Mouse (Mus musculus): Measurements from ENCODE around the gene Fcgrt. TPM values are rescaled to one million over a fixed set of nuclear protein-coding genes. Genes with fewer than 3 reads are reported as not detected.
"Not testable (repeated sequence)": the region's sequence is repeated elsewhere in the genome, so short reads cannot be mapped to it uniquely, and the experiment has no call there.

Gene Fcgrt
- total RNA-seq (2021): 10 to 100 TPM; 19.6 to 20.1 TPM
- long read RNA-seq, experiment 1, transcript Fcgrt-201 (7 exons, 1,770 nt): major isoform, 21 of 29 reads
- long read RNA-seq, experiment 1, partial matches to known transcripts: 2 of 29 reads
- long read RNA-seq, experiment 1, other reads (novel, unspliced or antisense): 3 of 29 reads
- long read RNA-seq, experiment 2, transcript Fcgrt-201 (7 exons, 1,770 nt): major isoform, 29 of 33 reads
- long read RNA-seq, experiment 2, partial matches to known transcripts: 0 of 33 reads
- long read RNA-seq, experiment 2, other reads (novel, unspliced or antisense): 2 of 33 reads

- DNase-seq (ENCODE audit: low spot score in 2 of 2): peak in 1 of 2 experiments; percentile 35
Observed at GRCm38 (mm10) chr7:45103652-45104180, at the start of gene Fcgrt. Gene Fcgrt, minus strand, starts transcription at chr7:45103851.

DNA sequence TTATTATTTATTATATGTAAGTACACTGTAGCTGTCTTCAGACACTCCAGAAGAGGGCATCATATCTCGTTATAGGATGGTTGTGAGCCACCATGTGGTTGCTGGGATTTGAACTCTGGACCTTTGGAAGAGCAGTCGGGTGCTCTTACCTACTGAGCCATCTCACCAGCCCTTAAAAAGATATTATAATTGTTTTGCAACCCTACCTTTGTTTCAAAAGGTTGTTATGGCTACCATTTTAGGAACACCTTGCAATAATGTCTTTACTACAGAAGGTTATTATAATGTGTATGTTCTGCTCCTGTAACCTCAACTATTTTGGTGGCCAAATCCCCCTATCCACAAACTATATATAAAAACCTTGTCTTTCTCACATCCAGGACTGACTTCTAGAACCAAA is 49.4 kb upstream of the Fcgrt start:
- DNase-seq (ENCODE audit: low spot score in 2 of 2): not testable (repeated sequence)

DNA sequence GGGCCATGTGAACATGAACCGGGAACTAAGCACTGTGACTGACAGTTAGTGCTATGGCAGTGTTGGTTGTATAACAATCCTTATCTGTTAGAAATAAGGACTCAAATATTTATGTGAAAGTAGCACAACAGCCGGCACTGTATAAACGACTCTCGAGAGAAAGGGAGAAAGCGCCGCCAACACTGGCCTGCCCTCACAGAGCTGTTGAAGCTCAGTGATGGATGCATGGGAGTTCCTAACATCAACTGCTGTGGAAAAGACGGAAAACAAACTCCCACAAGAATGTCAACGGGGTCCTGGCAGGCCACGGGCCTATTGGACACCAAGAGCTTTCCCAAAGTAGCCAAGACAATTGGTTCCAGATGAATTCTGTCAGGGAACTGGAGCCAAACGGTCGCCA is 47.7 kb upstream of the Fcgrt start:
- DNase-seq (ENCODE audit: low spot score in 2 of 2): no peak

DNA sequence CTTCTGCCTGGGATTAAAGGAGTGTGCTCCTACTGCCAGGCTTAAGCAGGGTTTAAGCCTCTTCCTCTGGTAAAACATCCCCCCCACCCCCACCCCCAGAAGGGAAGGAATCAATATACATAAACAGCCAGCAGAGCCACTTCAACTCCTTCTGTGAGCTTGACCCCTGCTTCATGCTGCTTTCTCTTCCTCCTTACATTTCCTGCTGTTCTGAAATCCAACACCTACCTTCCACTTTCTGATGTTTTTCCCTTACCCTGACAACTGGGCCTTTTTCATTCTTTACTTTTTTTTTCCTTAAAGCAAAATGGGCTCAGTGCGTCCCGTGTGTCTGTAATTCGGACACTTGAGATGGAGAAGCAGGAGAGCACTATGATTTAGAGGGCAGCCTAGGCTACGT is 46.7 kb upstream of the Fcgrt start:
- DNase-seq (ENCODE audit: low spot score in 2 of 2): no peak

- DNase-seq (ENCODE audit: low spot score in 2 of 2): no peak
Observed at GRCm38 (mm10) chr7:45149545-45149944, 45.9 kb upstream of the Fcgrt start.

DNA sequence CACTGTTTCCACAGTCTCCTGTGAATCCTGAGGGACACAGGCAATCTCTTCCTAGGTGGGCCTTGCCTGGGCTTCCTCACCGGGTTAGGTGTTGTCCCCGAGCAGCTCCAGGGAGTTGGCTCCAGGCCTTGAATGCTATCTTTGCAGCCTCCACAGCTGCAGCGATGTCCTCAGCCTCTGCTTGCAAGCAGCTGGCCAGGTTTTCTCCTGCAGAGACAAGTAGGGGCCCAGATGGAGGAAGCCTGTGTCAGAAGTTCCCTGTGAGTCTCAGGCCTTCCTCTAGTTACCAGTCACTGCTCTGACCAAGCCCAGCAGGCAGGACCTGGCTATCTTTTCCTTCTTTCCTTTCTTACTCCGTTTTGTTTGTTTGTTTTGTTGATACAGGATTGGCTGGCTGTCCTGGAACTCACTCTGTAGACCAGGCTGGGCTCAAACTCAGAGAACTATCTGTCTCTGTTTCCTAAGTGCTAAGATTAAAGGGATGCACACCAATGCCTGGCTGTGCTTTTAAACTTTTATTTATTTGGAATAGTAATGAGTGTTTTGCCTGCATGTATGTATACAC is 45.0 kb upstream of the Fcgrt start:
- no peak for DNase-seq (ENCODE audit: low spot score in 2 of 2)

DNA sequence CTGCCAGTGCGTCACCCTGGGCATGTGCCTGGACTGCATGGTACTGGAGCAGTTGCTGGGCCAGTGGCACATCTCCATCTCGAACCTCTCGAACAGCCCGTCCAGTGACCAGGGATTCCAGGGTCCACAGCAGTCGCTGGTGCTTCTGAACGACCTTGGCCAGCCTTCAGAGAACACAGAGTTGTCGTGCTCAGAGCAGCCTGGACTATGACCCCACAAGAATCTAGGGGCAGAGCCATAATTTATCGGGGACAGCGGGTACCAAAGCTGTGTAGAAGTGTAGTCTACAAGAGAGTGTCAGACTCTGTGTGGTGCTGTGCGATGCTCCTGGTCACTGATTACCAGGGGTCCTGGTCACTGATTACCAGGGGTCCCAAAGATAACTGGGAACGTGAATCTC is 44.2 kb upstream of the Fcgrt start:
- DNase-seq (ENCODE audit: low spot score in 2 of 2): no peak

DNA sequence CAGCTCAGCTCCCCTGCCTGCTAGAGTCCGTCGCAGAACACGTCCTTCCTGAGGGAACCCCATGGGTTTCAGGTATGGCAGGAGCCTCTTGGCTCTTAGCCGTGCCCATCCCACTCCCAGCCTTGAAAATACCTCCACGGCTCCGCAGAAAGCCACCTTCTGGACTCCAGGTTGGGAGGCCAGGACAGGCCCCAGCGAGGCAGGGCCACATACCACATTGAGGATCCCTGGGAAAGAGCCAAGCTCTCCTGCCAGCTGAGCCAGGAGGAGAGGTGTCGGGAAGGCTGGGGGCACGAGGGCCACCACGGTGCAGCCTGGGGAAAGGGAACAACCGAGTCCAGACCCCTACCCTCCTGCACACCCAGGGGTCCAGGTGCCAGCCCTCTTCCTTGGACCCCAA is 43.6 kb upstream of the Fcgrt start:
- DNase-seq (ENCODE audit: low spot score in 2 of 2): no peak

- DNase-seq (ENCODE audit: low spot score in 2 of 2): no peak
Observed at GRCm38 (mm10) chr7:45145460-45145859, 41.8 kb upstream of the Fcgrt start.

DNA sequence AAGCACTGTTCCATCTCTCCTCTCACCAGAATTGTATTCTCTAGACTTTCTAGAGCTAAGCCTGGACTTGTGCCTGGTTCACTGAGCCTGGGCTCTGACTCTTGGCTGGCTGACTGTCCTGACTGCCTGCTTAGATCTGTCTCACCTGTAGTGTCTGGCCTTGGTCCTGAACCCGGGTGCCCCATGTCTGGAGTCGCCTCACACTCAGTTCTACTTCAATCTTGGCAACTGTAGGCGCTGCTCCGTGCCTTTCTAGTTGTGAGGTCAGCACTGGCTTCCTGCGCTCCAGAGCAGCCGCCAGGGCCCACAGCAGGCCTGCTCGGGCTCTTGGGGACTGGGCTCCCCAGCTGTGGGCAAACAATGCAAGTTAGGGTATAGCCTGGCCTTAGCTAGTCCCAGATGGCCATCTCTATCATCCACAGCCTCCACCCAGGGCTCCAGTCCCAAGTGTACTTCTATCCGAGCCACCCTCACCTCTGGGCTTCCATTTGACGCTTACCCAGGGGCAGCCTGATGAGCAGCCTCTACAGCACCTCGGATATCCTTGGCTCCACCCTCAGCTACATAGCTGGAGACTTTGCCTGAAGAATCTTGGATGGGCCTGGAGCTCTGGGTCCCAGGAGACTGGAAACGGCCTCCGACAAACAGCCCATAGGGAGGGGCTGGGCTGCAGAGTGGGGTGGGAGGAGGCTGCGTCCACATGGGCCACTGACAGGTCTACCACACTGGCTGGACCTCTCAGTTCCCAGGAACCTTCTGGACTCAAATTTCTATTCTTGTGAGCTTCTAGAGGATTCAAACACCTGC is 40.9 kb upstream of the Fcgrt start:
- DNase-seq (ENCODE audit: low spot score in 2 of 2): no peak

- no peak for DNase-seq (ENCODE audit: low spot score in 2 of 2)
Observed at GRCm38 (mm10) chr7:45141914-45142313, 38.3 kb upstream of the Fcgrt start.

DNA sequence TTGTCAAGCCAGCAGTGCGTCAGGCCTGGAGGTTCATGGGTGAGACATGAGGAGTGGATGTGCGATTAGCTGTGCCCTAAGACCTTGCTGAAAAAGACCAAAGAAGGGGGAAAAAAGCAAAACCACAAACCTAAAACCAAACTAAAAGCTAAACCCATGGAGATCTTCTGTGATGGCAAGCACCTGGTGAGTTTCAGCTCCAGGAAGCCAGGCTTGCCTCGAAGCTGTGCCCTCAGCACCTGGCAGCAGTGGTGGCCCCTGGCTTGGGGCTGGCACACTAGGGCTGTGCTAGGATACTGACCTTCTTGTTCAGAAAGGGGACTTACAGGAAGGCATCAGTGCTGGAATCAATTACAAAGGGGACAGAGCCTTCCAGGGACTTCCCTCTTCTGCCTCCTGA is 37.7 kb upstream of the Fcgrt start:
- DNase-seq (ENCODE audit: low spot score in 2 of 2): no peak

DNA sequence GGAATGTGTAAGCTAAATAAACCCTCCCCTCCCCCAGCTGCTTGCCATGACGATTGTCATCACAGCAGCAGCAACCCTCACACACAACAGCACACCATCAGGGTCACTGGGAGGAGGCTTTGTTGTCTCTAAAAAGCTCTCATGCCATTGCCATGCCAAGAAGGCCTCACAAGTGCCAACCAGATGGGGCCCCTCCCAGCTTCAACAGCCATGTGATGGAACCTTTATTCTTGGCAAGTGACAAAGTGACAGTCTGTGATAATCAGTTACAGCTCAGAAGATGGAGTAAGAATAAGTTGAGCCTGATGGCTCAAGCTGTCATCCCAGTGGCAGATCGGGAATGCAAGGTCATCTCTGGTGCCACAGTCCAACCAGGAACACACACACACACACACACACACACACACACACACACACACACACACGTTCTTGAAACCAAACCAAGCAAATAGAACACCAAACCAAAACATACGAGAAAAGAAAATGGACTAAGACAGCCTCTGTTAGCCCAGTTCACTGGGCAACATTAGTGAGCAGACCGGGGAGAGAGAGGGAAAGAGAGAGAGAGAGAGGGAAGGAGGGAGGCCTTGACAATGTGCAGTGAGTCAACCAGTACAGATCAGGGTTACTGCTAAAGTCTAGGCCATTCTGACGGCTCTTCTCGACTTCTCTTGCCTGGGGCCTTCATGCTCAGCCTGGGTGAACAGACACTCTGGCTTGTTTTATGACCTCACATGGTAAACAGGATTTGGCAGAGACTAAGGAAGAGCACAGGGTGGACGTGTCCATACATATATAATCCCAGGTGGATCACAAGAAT is 36.5 kb upstream of the Fcgrt start:
- no peak for DNase-seq (ENCODE audit: low spot score in 2 of 2)

GRCm38 (mm10) chr7:45138403-45138802 is 34.8 kb upstream of the Fcgrt start:
- no peak for DNase-seq (ENCODE audit: low spot score in 2 of 2)

GRCm38 (mm10) chr7:45137171-45138006 is 33.7 kb upstream of the Fcgrt start:
- DNase-seq (ENCODE audit: low spot score in 2 of 2): no peak

GRCm38 (mm10) chr7:45135993-45136567 is 32.4 kb upstream of the Fcgrt start, which contains the start of the genes Gm45713 and Flt3l:
Gene Gm45713, minus strand, starts transcription at chr7:45136231.
Gene Flt3l, minus strand, starts transcription at chr7:45136432.
- DNase-seq (ENCODE audit: low spot score in 2 of 2): peak; percentile 87 to 90

GRCm38 (mm10) chr7:45135370-45135769 is 31.7 kb upstream of the Fcgrt start:
- DNase-seq (ENCODE audit: low spot score in 2 of 2): no peak

DNA sequence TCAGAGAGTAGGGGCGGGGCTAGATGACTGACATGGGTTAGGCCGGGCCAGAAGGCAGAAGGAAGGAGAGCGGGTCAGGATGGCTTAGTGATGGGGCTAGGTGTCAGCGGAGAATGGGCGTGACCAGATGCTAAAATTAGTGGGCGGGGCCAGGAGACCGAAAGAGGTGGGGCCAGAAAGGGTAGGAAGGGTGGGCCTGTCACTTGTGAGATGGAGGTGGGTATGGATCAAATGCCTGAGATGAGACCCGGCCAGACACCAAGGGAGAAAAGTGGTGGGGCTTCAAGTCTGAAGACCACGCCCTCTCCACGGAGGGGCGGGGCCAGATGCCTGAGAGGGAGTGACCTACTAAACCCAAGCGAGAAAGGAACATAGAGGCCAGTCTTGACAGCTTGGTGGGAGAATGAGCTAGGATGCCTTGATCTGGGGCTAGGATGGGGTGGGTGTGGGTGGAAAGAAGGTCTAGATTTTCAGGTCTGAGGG is 30.9 kb upstream of the Fcgrt start:
- DNase-seq (ENCODE audit: low spot score in 2 of 2): no peak

DNA sequence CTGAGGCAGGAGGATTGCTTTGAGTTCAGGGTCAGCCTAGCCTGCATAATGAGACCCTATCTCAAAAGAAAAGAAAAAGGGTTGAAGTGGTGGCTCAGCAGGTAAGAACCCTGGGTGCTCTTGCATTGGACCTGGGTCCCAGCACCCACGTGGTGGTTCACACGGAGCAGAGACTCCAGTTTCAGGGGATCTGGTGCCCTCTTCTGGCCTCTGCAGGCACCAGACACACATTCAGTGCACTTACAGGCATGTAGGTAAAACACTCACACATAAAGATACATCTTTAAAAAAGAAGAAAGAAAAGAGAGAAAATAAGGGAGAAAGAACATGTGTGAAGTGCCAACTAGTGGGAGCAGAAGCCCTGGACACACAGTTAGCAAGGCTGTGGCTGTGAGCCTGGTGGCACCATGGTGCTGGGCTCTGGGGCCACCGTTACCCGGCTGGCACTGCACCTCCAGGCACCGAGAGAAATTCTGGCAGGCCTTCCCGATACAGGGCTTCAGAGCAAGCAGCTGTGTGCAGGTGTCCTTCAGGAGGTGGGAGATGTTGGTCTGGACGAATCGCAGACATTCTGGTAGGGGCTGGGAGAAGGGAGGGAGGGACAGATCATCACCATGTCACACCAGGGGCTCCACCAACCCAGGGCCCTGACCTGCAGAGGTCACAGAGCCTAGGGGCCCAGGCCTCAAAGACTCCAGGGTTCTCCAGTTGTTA is 30.0 kb upstream of the Fcgrt start:
- DNase-seq (ENCODE audit: low spot score in 2 of 2): no peak

Measured in left cerebral cortex, adult 18-20 months (tissue).